ENCODE assay signal across 11 mouse cellular contexts in genomic region chrX:166172041-166172440, GRCm38 (mm10). TPM values are rescaled to one million over a fixed set of nuclear protein-coding genes. Genes with fewer than 3 reads are reported as not detected.
DNase-seq lines count a peak whose midpoint lies in the region; ATAC-seq lines count a peak whose summit lies in the region.
"Had no signal": no experiment of that assay in that cellular context is flagged by ENCODE, and none has a peak within 500 bp of the region (broad histone marks: within the 10 kb centered on the region; RNA-seq: fewer than 3 reads in every experiment).

No protein-coding gene starts in this region.

- H3K4me1 ChIP-seq in forebrain, embryonic 13.5 days, result peaks cover 20% of the 10 kb centered on the region
- H3K4me1 ChIP-seq in forebrain, embryonic 10.5 days, result peaks cover 16% of the 10 kb centered on the region
- H3K4me1 ChIP-seq in lung, embryonic 16.5 days (replicated peaks; ENCODE audit: control insufficient read depth, insufficient read depth, low read length), result peaks cover 7% of the 10 kb centered on the region
- peaks cover 11% of the 10 kb centered on the region; the same call in 1 of the 2 replicates for H3K4me1 ChIP-seq in forebrain, embryonic 14.5 days (ENCODE audit: control insufficient read depth, insufficient read depth, low read length)
- peaks cover 23% of the 10 kb centered on the region for H3K4me1 ChIP-seq in neural tube, embryonic 13.5 days (replicated peaks)

- no peak for ATAC-seq in forebrain, embryonic 13.5 days
- peak; percentile 50; the same call in 1 of the 2 replicates for ATAC-seq in lung, embryonic 16.5 days (ENCODE audit: low read depth)
- no peak for ATAC-seq in forebrain, embryonic 14.5 days
- ATAC-seq in neural tube, embryonic 13.5 days (ENCODE audit: low read depth), result no peak
- ATAC-seq: activated CD4-positive, CD25-positive, alpha-beta regulatory T cell, adult 4 months had no signal

- 41% methylated on average over 4 of the region's 4 CpGs for WGBS in forebrain, embryonic 13.5 days
- whole genome bisulfite sequencing in forebrain, embryonic 10.5 days, result 72% methylated on average over 4 of the region's 4 CpGs
- WGBS in lung, embryonic 16.5 days, result 23% methylated on average over 4 of the region's 4 CpGs
- WGBS in forebrain, embryonic 14.5 days, result 53% methylated on average over 4 of the region's 4 CpGs
- 49% methylated on average over 4 of the region's 4 CpGs for WGBS in neural tube, embryonic 13.5 days

- no peaks in the 10 kb centered on the region for H3K9me3 ChIP-seq in forebrain, embryonic 13.5 days (replicated peaks)
- no peaks in the 10 kb centered on the region for H3K9me3 ChIP-seq in forebrain, embryonic 10.5 days
- no peaks in the 10 kb centered on the region for H3K9me3 ChIP-seq in lung, embryonic 16.5 days (ENCODE audit: control insufficient read depth, low read length)
- no peaks in the 10 kb centered on the region for H3K9me3 ChIP-seq in forebrain, embryonic 14.5 days (replicated peaks; ENCODE audit: control insufficient read depth, low read length)
- H3K9me3 ChIP-seq in neural tube, embryonic 13.5 days, result no peaks in the 10 kb centered on the region

- intact Hi-C loops in left cerebral cortex, postnatal 14 days (cut with DNase I), result loop anchor here (5.0 kb wide), 3 partner anchors 45 to 175 kb away; partner anchors contain the start of gene Gpm6b

- no peaks in the 10 kb centered on the region for H3K27me3 ChIP-seq in forebrain, embryonic 13.5 days
- peaks cover 55% of the 10 kb centered on the region for H3K27me3 ChIP-seq in forebrain, embryonic 10.5 days (ENCODE audit: poor library complexity, severe bottlenecking)
- no peaks in the 10 kb centered on the region for H3K27me3 ChIP-seq in lung, embryonic 16.5 days (ENCODE audit: control insufficient read depth, insufficient read depth, low read depth, low read length)
- no peaks in the 10 kb centered on the region for H3K27me3 ChIP-seq in forebrain, embryonic 14.5 days (replicated peaks; ENCODE audit: control insufficient read depth, insufficient read depth, low read length)
- H3K27me3 ChIP-seq in neural tube, embryonic 13.5 days, result no peaks in the 10 kb centered on the region

- peak overlapping the region; percentile 57 for H3K4me2 ChIP-seq in forebrain, embryonic 13.5 days
- H3K4me2 ChIP-seq in lung, embryonic 16.5 days (ENCODE audit: low read depth, low read length), result peak overlapping the region; percentile 57; the same call in 1 of the 2 replicates
- H3K4me2 ChIP-seq in forebrain, embryonic 14.5 days (ENCODE audit: low read length), result peak overlapping the region; percentile 51
- peak overlapping the region; percentile 55 for H3K4me2 ChIP-seq in neural tube, embryonic 13.5 days

- peak overlapping the region; percentile 78 for H3K27ac ChIP-seq in forebrain, embryonic 13.5 days
- H3K27ac ChIP-seq in forebrain, embryonic 10.5 days, result no peak overlapping the region
- peak overlapping the region; percentile 79 for H3K27ac ChIP-seq in lung, embryonic 16.5 days (ENCODE audit: low read length)
- H3K27ac ChIP-seq in forebrain, embryonic 14.5 days (ENCODE audit: low read depth, low read length), result peak overlapping the region; percentile 71
- peak overlapping the region; percentile 83 for H3K27ac ChIP-seq in neural tube, embryonic 13.5 days (replicated peaks)

- no peaks in the 10 kb centered on the region for H3K36me3 ChIP-seq in forebrain, embryonic 13.5 days (ENCODE audit: poor library complexity, severe bottlenecking)
- H3K36me3 ChIP-seq in forebrain, embryonic 10.5 days (replicated peaks), result no peaks in the 10 kb centered on the region
- H3K36me3 ChIP-seq in lung, embryonic 16.5 days (ENCODE audit: control insufficient read depth, insufficient read depth, low read length), result no peaks in the 10 kb centered on the region
- no peaks in the 10 kb centered on the region for H3K36me3 ChIP-seq in forebrain, embryonic 14.5 days (ENCODE audit: control insufficient read depth, insufficient read depth, low read length)
- H3K36me3 ChIP-seq in neural tube, embryonic 13.5 days, result no peaks in the 10 kb centered on the region

- peak overlapping the region; percentile 30; the same call in 1 of the 2 replicates for H3K9ac ChIP-seq in forebrain, embryonic 13.5 days
- H3K9ac ChIP-seq in lung, embryonic 16.5 days (ENCODE audit: low read length), result no peak overlapping the region
- peak overlapping the region; percentile 43; the same call in 1 of the 2 replicates for H3K9ac ChIP-seq in forebrain, embryonic 14.5 days (ENCODE audit: low read length)
- no peak overlapping the region for H3K9ac ChIP-seq in neural tube, embryonic 13.5 days

- 0 out of 2 replicates have a peak overlapping the region, but pooled peaks have one; percentile 4 for H3K4me3 ChIP-seq in forebrain, embryonic 13.5 days
- no peak overlapping the region for H3K4me3 ChIP-seq in forebrain, embryonic 10.5 days
- H3K4me3 ChIP-seq in lung, embryonic 16.5 days (ENCODE audit: low read length), result no peak overlapping the region
- peak overlapping the region; percentile 42; the same call in 1 of the 2 replicates for H3K4me3 ChIP-seq in forebrain, embryonic 14.5 days (ENCODE audit: low read depth, low read length)
- H3K4me3 ChIP-seq in neural tube, embryonic 13.5 days, result no peak overlapping the region

- DNase-seq in forebrain, embryonic 10.5 days (ENCODE audit: extremely low spot score, low spot score), result no peak
- no peak for DNase-seq in lung, postnatal 10 days
- peak; percentile 33 for DNase-seq in forebrain, embryonic 14.5 days (ENCODE audit: low spot score)
- no peak for DNase-seq in left cerebral cortex, postnatal 14 days (ENCODE audit: low spot score in 2 of 2)
- no peak for DNase-seq in right cerebral cortex, postnatal 36 days (ENCODE audit: low spot score in 2 of 2)
- DNase-seq: B cell, adult 2 months; kidney, postnatal 10 days had no signal

RNA-seq across cellular contexts. Expression of gene Gemin8, which starts 1.8 kb away (rescaled TPM):
- polyA plus RNA-seq in forebrain, embryonic 13.5 days (2015; fragmentation: Nextera tagmentation; extraction: Ambion mirVana), result 12.4 and 16.1 TPM in 2 replicates
- polyA plus RNA-seq in forebrain, embryonic 10.5 days (2016; fragmentation: Nextera tagmentation; extraction: Ambion mirVana), result 16.8 and 18.3 TPM in 2 replicates
- polyA plus RNA-seq in lung, embryonic 16.5 days (2015; fragmentation: Nextera tagmentation; extraction: Ambion mirVana), result 17.8 and 18.8 TPM in 2 replicates
- 14.1 and 15.2 TPM in 2 replicates for polyA plus RNA-seq in forebrain, embryonic 14.5 days (2014; fragmentation: Nextera tagmentation; extraction: Ambion mirVana)
- polyA plus RNA-seq in neural tube, embryonic 13.5 days (2015; fragmentation: Nextera tagmentation; extraction: Ambion mirVana), result 8.1 and 10.8 TPM in 2 replicates
- total RNA-seq in left cerebral cortex, postnatal 14 days (2021), result 10 to 100 TPM; 10.7 to 12.3 TPM

Comparison
In these comparisons a context has a peak if more than half of its experiments do, and no peak if none do; other contexts are left out.
1. H3K4me3 ChIP-seq: peak in forebrain, embryonic 13.5 days (single experiment) and forebrain, embryonic 14.5 days (single experiment); none in forebrain, embryonic 10.5 days (single experiment), lung, embryonic 16.5 days (single experiment) and neural tube, embryonic 13.5 days (single experiment).
2. H3K9ac ChIP-seq: peak in forebrain, embryonic 13.5 days (single experiment) and forebrain, embryonic 14.5 days (single experiment); none in lung, embryonic 16.5 days (single experiment) and neural tube, embryonic 13.5 days (single experiment).
3. Peak in every context shown above with its lines, with median percentiles within 50 percentile points of each other: H3K4me2 ChIP-seq.